Mouse (Mus musculus) erythroblast, adult 5-6 weeks (primary cell): ENCODE data around the gene Fau. TPM values are rescaled to one million over a fixed set of nuclear protein-coding genes. Genes with fewer than 3 reads are reported as not detected.
A peak's percentile ranks its signal among the peaks of the same experiment; 100 is the strongest.
"Not testable (repeated sequence)": the region's sequence is repeated elsewhere in the genome, so short reads cannot be mapped to it uniquely, and the experiment has no call there.

Experiments used
- ATAC-seq: replicated peaks from 2 replicates; pipeline ENCODE4 v1.8.0; 2016; ENCODE audit warnings: moderate number of reproducible peaks, mild to moderate bottlenecking, moderate TSS enrichment, inconsistent platforms; ENCODE audit not compliant: poor library complexity, low FRiP score, severe bottlenecking
- total RNA-seq, 2 experiments: library from RNA; stranded (forward) in 1 of 2; stranded (reverse) in 1 of 2; fragments of 150-400 nt in 1 of 2; fragments of 200-764, 138-1000 nt in 1 of 2; gene quantifications; 2 replicates each; pipeline versions ENCODE4 v1.2.3 to v1.2.4; 2015 to 2017; ENCODE audit warnings: low replicate concordance in 2 of 2

Fau gene
- total RNA-seq, 2 experiments from 2014 or later, result 317 to 517 TPM

GRCm38 (mm10) chr19:6044102-6044501, 13.5 kb upstream of the Fau start:
- ATAC-seq, result not testable (repeated sequence)

GRCm38 (mm10) chr19:6045366-6046293, 12.0 kb upstream of the Fau start:
- peak; percentile 67 for ATAC-seq

- peak; percentile 85 for ATAC-seq
These were observed 11.1 kb upstream of the Fau start, which contains the start of gene Syvn1 for GRCm38 (mm10) chr19:6046294-6047153. Gene Syvn1 (plus strand): TSS chr19:6046576.

- ATAC-seq, result peak; percentile 18; the same call in 1 of the 2 replicates
These were observed 10.3 kb upstream of the Fau start for GRCm38 (mm10) chr19:6047154-6047898.

GRCm38 (mm10) chr19:6047899-6048166, 9.8 kb upstream of the Fau start:
- no peak for ATAC-seq

- no peak for ATAC-seq
These were observed 8.8 kb upstream of the Fau start for GRCm38 (mm10) chr19:6048681-6049410.

- no peak for ATAC-seq
These were observed 5.1 kb upstream of the Fau start for GRCm38 (mm10) chr19:6052516-6052915.

- no peak for ATAC-seq
These were observed 3.3 kb upstream of the Fau start for GRCm38 (mm10) chr19:6054296-6054695.

- ATAC-seq, result no peak
These were observed 948 bp upstream of the Fau start for GRCm38 (mm10) chr19:6056696-6057095.

GRCm38 (mm10) chr19:6058513-6058912, 869 bp downstream of the Fau start:
- ATAC-seq, result no peak

GRCm38 (mm10) chr19:6058966-6059365, 1.3 kb downstream of the Fau start:
- ATAC-seq, result no peak

GRCm38 (mm10) chr19:6061021-6061533, 3.4 kb downstream of the Fau start, which contains the start of gene Znhit2:
Gene Znhit2 (plus strand): TSS chr19:6061192.
- peak; percentile 80 for ATAC-seq

GRCm38 (mm10) chr19:6061641-6062302, 4.1 kb downstream of the Fau start:
- peak; percentile 7 for ATAC-seq

- ATAC-seq, result no peak
These were observed 4.8 kb downstream of the Fau start for GRCm38 (mm10) chr19:6062418-6062817.

GRCm38 (mm10) chr19:6063081-6063480, 5.4 kb downstream of the Fau start:
- ATAC-seq, result no peak

GRCm38 (mm10) chr19:6066571-6066970, 8.9 kb downstream of the Fau start:
- ATAC-seq, result no peak

GRCm38 (mm10) chr19:6067011-6067723, 9.5 kb downstream of the Fau start:
- peak; percentile 66 for ATAC-seq
